Mouse (Mus musculus): Measurements from ENCODE around the gene Tspan12. TPM values are rescaled to one million over a fixed set of nuclear protein-coding genes. Genes with fewer than 3 reads are reported as not detected.
A peak's percentile ranks its signal among the peaks of the same experiment; 100 is the strongest.
"Not testable (repeated sequence)": the region's sequence is repeated elsewhere in the genome, so short reads cannot be mapped to it uniquely, and the experiment has no call there.

The Tspan12 gene
- total and polyA plus RNA-seq, 2 experiments = 37.1 to 165 TPM

DNA sequence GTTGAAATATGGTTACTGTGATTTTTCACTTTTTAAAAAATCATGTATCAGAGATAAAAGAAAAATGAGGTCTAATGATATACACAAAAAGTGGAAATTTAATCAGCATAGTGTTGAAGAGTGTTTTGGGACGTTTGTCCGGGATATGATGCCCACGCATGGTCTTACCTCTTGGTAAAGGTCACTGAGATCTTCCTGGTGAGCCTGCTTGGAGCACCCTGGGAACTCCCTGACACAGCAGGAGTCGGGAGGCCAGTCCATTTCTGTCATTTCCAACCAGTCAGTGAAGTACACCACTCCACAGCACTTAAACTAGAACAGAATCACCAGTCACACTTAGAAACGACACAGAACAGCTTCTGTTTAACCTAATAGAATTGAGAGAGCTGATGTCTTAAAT lies 56.9 kb downstream of the Tspan12 start:
- Histone ChIP-seq H3K36me3 (ENCODE audit: control insufficient read depth, insufficient read depth, low read length) (peaks cover 65% of the 10 kb centered on the region), H3K27ac (replicated peaks; ENCODE audit: insufficient read depth, low read depth, low read length) (no peak overlapping the region), H3K4me1 (ENCODE audit: control insufficient read depth, insufficient read depth, low read length) (peaks cover 11% of the 10 kb centered on the region), H3K4me3 (ENCODE audit: insufficient read depth, low read depth, low read length) (no peak overlapping the region), H3K9ac (ENCODE audit: low read depth, low read length) (no peak overlapping the region), H3K79me2 (ENCODE audit: control insufficient read depth, insufficient read depth, low read length) (peaks cover 2% of the 10 kb centered on the region), H3K27me3 (ENCODE audit: control insufficient read depth, insufficient read depth, low read length) (no peaks in the 10 kb centered on the region)
- DNase-seq (ENCODE audit: extremely low read depth, low read depth, low spot score) = no peak
- TF ChIP-seq CTCF (IDR thresholded peaks at IDR 0.05; ENCODE audit: low read depth, low read length) = no peak
- no peak for TF ChIP-seq POLR2A (IDR thresholded peaks at IDR 0.05; ENCODE audit: extremely low read depth, insufficient read depth, low read length)
- 88% methylated on average over 5 of the region's 5 CpGs for WGBS

DNA sequence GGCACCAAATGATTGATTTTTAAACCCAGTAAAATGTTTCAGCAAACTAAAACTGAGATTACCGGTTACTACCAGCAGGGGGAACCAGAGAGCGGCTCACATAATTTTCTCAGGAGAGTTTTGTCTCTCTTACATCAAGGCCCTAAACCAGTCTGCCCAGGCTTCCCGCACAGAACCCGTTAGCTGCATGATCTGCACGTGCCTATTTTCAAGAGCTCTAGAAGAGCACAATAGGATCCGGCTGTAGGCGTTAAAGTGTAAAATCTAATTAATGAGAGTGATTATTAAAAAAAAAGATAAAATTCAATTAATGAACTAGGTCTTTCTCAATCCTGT lies 57.3 kb downstream of the Tspan12 start:
- H3K27ac ChIP-seq (replicated peaks; ENCODE audit: insufficient read depth, low read depth, low read length) = no peak overlapping the region
- H3K4me1 ChIP-seq (ENCODE audit: control insufficient read depth, insufficient read depth, low read length) = peaks cover 11% of the 10 kb centered on the region
- TF ChIP-seq POLR2A (IDR thresholded peaks at IDR 0.05; ENCODE audit: extremely low read depth, insufficient read depth, low read length) = no peak
- peak; percentile 55 for DNase-seq (ENCODE audit: extremely low read depth, low read depth, low spot score)
- H3K27me3 ChIP-seq (ENCODE audit: control insufficient read depth, insufficient read depth, low read length) = no peaks in the 10 kb centered on the region
- WGBS = 13% methylated on average over 7 of the region's 7 CpGs
- peaks cover 65% of the 10 kb centered on the region for H3K36me3 ChIP-seq (ENCODE audit: control insufficient read depth, insufficient read depth, low read length)
- no peak overlapping the region for H3K4me3 ChIP-seq (ENCODE audit: insufficient read depth, low read depth, low read length)
- H3K9ac ChIP-seq (ENCODE audit: low read depth, low read length) = no peak overlapping the region
- H3K79me2 ChIP-seq (ENCODE audit: control insufficient read depth, insufficient read depth, low read length) = peaks cover 2% of the 10 kb centered on the region

DNA sequence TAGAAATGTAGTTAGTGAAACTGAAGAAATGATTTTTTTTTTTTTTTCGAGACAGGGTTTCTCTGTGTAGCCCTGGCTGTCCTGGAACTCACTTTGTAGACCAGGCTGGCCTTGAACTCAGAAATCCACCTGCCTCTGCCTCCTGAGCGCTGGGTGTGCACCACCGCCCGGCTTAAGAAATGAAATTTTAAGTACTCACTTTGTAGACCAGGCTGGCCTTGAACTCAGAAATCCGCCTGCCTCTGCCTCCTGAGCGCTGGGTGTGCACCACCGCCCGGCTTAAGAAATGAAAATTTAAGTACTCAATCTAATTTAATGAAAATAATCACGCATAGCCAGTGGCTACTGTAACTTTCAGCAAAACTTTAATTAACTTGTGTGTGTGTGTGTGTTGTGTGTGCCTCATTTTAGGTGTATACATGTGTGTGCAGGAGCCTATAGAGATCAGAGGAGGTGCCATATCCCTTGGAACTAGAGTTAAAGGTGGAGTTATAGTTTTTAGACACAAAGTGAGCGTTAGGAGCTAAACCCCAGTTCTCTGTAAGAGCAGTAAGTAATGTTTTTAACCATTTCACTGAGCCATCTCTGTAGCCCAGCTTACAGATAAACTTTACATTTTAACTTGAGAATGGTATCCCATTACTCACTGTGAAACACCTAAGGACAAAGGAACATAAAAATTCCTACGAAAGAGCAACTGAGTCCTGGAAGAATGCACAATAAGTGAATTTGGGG lies 57.8 kb downstream of the Tspan12 start:
- Histone ChIP-seq H3K27ac (replicated peaks; ENCODE audit: insufficient read depth, low read depth, low read length) (no peak overlapping the region), H3K36me3 (ENCODE audit: control insufficient read depth, insufficient read depth, low read length) (peaks cover 61% of the 10 kb centered on the region), H3K4me3 (ENCODE audit: insufficient read depth, low read depth, low read length) (no peak overlapping the region), H3K9ac (ENCODE audit: low read depth, low read length) (no peak overlapping the region), H3K79me2 (ENCODE audit: control insufficient read depth, insufficient read depth, low read length) (peaks cover 2% of the 10 kb centered on the region), H3K27me3 (ENCODE audit: control insufficient read depth, insufficient read depth, low read length) (no peaks in the 10 kb centered on the region), H3K4me1 (ENCODE audit: control insufficient read depth, insufficient read depth, low read length) (peaks cover 11% of the 10 kb centered on the region)
- 86% methylated on average over 11 of the region's 11 CpGs for WGBS
- no peak for DNase-seq (ENCODE audit: extremely low read depth, low read depth, low spot score)
- no peak for TF ChIP-seq POLR2A (IDR thresholded peaks at IDR 0.05; ENCODE audit: extremely low read depth, insufficient read depth, low read length)
- no peak for TF ChIP-seq CTCF (IDR thresholded peaks at IDR 0.05; ENCODE audit: low read depth, low read length)

DNA sequence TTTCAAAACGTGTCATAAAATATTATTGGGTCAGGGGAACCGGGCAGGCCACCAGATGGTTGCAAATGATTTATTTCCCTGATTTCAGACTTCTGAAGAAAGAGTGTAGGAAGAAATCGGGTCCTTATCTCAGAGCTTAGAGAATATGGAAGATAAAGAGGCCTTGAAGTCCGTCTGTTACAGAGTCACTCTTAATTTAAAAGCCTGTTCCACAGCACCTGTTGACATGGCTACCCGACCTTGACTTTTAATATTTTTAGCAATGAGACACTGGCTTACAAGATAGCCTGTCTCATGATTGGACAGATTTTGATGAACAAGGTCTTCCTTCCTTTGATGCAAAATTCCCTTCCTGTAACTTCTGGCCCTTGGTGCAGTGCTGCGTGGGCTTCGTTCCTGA lies 61.0 kb downstream of the Tspan12 start:
- Histone ChIP-seq H3K9ac (ENCODE audit: low read depth, low read length) (no peak overlapping the region), H3K27me3 (ENCODE audit: control insufficient read depth, insufficient read depth, low read length) (no peaks in the 10 kb centered on the region), H3K4me1 (ENCODE audit: control insufficient read depth, insufficient read depth, low read length) (peaks cover 3% of the 10 kb centered on the region; the same call in 1 of the 2 replicates), H3K4me3 (ENCODE audit: insufficient read depth, low read depth, low read length) (no peak overlapping the region), H3K27ac (replicated peaks; ENCODE audit: insufficient read depth, low read depth, low read length) (no peak overlapping the region), H3K79me2 (ENCODE audit: control insufficient read depth, insufficient read depth, low read length) (peaks cover 1% of the 10 kb centered on the region), H3K36me3 (ENCODE audit: control insufficient read depth, insufficient read depth, low read length) (peaks cover 53% of the 10 kb centered on the region)
- WGBS = 68% methylated on average over 7 of the region's 7 CpGs
- DNase-seq (ENCODE audit: extremely low read depth, low read depth, low spot score) = no peak
- TF ChIP-seq CTCF (IDR thresholded peaks at IDR 0.05; ENCODE audit: low read depth, low read length) = no peak
- no peak for TF ChIP-seq POLR2A (IDR thresholded peaks at IDR 0.05; ENCODE audit: extremely low read depth, insufficient read depth, low read length)

DNA sequence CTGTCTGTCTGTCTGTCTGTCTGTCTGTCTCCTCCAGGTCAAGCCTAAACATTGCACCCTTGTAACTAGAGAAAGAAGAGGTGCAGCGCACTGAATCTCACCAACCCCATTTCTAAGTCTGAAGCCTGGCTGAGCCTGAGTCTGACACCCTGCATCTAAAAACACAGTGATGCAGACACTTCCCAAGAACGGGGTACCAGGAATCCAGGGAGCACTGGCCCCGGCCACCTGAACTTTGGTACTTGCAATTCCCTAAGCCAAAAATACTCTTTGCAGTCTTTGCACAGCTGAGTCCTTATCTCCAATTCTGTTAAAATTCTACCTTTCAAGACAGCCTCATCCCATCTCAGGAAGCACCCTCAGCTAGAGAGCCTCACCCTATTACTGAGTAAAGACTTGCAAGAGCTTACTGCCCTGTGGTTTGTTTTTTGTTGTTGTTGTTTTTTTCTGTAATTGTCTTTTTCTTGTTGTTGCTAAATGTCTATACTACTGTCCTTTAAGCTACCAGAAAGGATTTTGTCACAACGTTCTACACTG lies 61.7 kb downstream of the Tspan12 start:
- TF ChIP-seq CTCF (IDR thresholded peaks at IDR 0.05; ENCODE audit: low read depth, low read length) (no peak), POLR2A (IDR thresholded peaks at IDR 0.05; ENCODE audit: extremely low read depth, insufficient read depth, low read length) (no peak)
- peaks cover 3% of the 10 kb centered on the region; the same call in 1 of the 2 replicates for H3K4me1 ChIP-seq (ENCODE audit: control insufficient read depth, insufficient read depth, low read length)
- H3K27ac ChIP-seq (replicated peaks; ENCODE audit: insufficient read depth, low read depth, low read length) = no peak overlapping the region
- H3K27me3 ChIP-seq (ENCODE audit: control insufficient read depth, insufficient read depth, low read length) = no peaks in the 10 kb centered on the region
- H3K9ac ChIP-seq (ENCODE audit: low read depth, low read length) = no peak overlapping the region
- DNase-seq (ENCODE audit: extremely low read depth, low read depth, low spot score) = peak; percentile 36
- H3K79me2 ChIP-seq (ENCODE audit: control insufficient read depth, insufficient read depth, low read length) = no peaks in the 10 kb centered on the region; the same call in 1 of the 2 replicates
- H3K36me3 ChIP-seq (ENCODE audit: control insufficient read depth, insufficient read depth, low read length) = peaks cover 55% of the 10 kb centered on the region
- WGBS = 56% methylated on average over 4 of the region's 4 CpGs
- H3K4me3 ChIP-seq (ENCODE audit: insufficient read depth, low read depth, low read length) = no peak overlapping the region

DNA sequence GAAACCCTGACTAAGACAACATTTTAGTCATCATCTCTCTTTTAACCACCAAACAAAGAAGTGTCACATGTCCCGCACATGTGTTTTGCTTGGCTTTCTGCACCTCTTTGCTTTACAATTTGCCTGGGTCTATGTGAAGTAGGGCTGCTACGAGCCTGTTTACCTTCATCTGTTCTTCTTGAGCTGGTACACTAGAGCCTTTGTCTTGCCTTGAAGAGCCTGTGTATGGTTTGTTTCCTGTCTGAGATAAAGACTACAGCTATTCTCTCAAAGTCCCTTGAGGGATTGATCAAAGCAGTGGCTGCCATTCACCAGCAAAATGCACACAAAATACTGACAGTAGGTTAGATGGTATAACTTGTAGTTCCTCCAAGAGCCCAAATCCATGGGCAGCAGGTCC lies 62.3 kb downstream of the Tspan12 start:
- no peak for TF ChIP-seq POLR2A (IDR thresholded peaks at IDR 0.05; ENCODE audit: extremely low read depth, insufficient read depth, low read length)
- no peak for TF ChIP-seq CTCF (IDR thresholded peaks at IDR 0.05; ENCODE audit: low read depth, low read length)
- no peak overlapping the region for H3K9ac ChIP-seq (ENCODE audit: low read depth, low read length)
- H3K27ac ChIP-seq (replicated peaks; ENCODE audit: insufficient read depth, low read depth, low read length) = no peak overlapping the region
- H3K4me3 ChIP-seq (ENCODE audit: insufficient read depth, low read depth, low read length) = no peak overlapping the region
- peaks cover 54% of the 10 kb centered on the region for H3K36me3 ChIP-seq (ENCODE audit: control insufficient read depth, insufficient read depth, low read length)
- no peaks in the 10 kb centered on the region for H3K27me3 ChIP-seq (ENCODE audit: control insufficient read depth, insufficient read depth, low read length)
- DNase-seq (ENCODE audit: extremely low read depth, low read depth, low spot score) = no peak
- H3K4me1 ChIP-seq (ENCODE audit: control insufficient read depth, insufficient read depth, low read length) = peaks cover 3% of the 10 kb centered on the region; the same call in 1 of the 2 replicates
- H3K79me2 ChIP-seq (ENCODE audit: control insufficient read depth, insufficient read depth, low read length) = no peaks in the 10 kb centered on the region; the same call in 1 of the 2 replicates
- 91% methylated on average over 2 of the region's 2 CpGs for WGBS

DNA sequence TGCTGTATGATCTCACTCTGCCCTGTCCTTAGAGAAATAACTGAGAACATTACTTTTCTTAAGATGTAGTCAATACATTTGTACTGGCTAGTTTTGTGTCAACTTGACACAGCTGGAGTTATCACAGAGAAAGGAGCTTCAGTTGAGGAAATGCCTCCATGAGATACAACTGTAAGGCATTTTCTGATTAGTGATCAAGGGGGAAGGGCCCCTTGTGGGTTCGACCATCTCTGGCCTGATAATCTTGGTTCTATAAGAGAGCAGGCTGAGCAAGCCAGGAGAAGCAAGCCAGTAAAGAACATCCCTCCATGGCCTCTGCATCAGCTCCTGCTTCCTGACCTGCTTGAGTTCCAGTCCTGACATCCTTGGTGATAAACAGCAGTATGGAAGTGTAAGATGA lies 62.7 kb downstream of the Tspan12 start:
- H3K4me3 ChIP-seq (ENCODE audit: insufficient read depth, low read depth, low read length); DNase-seq (ENCODE audit: extremely low read depth, low read depth, low spot score); H3K4me1 ChIP-seq (ENCODE audit: control insufficient read depth, insufficient read depth, low read length); H3K27ac ChIP-seq (replicated peaks; ENCODE audit: insufficient read depth, low read depth, low read length); H3K27me3 ChIP-seq (ENCODE audit: control insufficient read depth, insufficient read depth, low read length); H3K79me2 ChIP-seq (ENCODE audit: control insufficient read depth, insufficient read depth, low read length); H3K9ac ChIP-seq (ENCODE audit: low read depth, low read length): not testable (repeated sequence)
- H3K36me3 ChIP-seq (ENCODE audit: control insufficient read depth, insufficient read depth, low read length) = peaks cover 50% of the 10 kb centered on the region
- WGBS = 69% methylated on average over 1 of the region's 1 CpGs
